Mouse (Mus musculus): ENCODE measurements around the gene Gm8332. TPM values are rescaled to one million over a fixed set of nuclear protein-coding genes. Genes with fewer than 3 reads are reported as not detected.
"Not testable (repeated sequence)": the region's sequence is repeated elsewhere in the genome, so short reads cannot be mapped to it uniquely, and the experiment has no call there.

Gm8332 gene
- not detected in 2 replicates for polyA plus RNA-seq (2014; fragmentation: Nextera tagmentation; extraction: Ambion mirVana)

DNA sequence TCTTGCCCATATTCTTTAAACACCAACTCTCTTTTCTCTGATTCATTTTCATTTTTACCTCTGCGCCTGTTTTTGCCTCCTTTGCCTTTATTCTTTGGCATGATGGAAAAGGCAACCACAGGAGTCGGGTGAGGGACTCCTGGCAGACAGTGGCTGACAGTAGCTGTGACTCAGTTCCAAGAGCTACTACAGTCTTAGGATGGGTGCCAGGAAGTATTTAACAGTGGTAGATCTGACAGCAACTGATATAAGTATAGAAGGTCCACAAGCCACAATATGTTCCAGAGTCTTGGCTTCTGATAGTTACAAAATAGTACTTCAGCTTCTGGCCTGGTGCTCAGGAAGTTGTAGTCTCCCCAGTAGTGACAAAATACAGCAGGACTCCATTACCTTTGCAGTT, at the start of gene Gm8332:
Gene Gm8332, minus strand, starts transcription at position 101 of the 400 bp plus-strand sequence.
- H3K4me3 ChIP-seq (ENCODE audit: control insufficient read depth in 1 of 2, insufficient read depth in 1 of 2, low read depth in 1 of 2, low read length in 2 of 2); H3K27ac ChIP-seq (replicated peaks in 1 of 2; ENCODE audit: control insufficient read depth in 1 of 2, insufficient read depth in 1 of 2, low read depth in 2 of 2, low read length in 2 of 2): not testable (repeated sequence)
- WGBS, result 57% methylated on average over 1 of the region's 2 CpGs

GRCm38 (mm10) chr12:88297171-88297570, 47.3 kb upstream of the Gm8332 start:
- not testable (repeated sequence) for H3K4me1 ChIP-seq (ENCODE audit: control insufficient read depth in 2 of 2, insufficient read depth in 2 of 2, low read length in 2 of 2); ATAC-seq (ENCODE audit: insufficient number of reproducible peaks, insufficient read depth, low FRiP score, low read depth); H3K9ac ChIP-seq (ENCODE audit: low read length); H3K4me3 ChIP-seq (ENCODE audit: control insufficient read depth in 1 of 2, insufficient read depth in 1 of 2, low read depth in 1 of 2, low read length in 2 of 2); H3K4me2 ChIP-seq (ENCODE audit: low read length); H3K36me3 ChIP-seq (ENCODE audit: control insufficient read depth, insufficient read depth, low read length); H3K9me3 ChIP-seq (ENCODE audit: control insufficient read depth, low read length); H3K27ac ChIP-seq (replicated peaks in 1 of 2; ENCODE audit: control insufficient read depth in 1 of 2, insufficient read depth in 1 of 2, low read depth in 2 of 2, low read length in 2 of 2); H3K27me3 ChIP-seq (ENCODE audit: control insufficient read depth, insufficient read depth, low read length)
- 50% methylated on average over 1 of the region's 2 CpGs for WGBS

More for the DNA sequence above, at the start of gene Gm8332:
- not testable (repeated sequence) for H3K9me3 ChIP-seq (ENCODE audit: control insufficient read depth, low read length); ATAC-seq (ENCODE audit: insufficient number of reproducible peaks, insufficient read depth, low FRiP score, low read depth); H3K27me3 ChIP-seq (ENCODE audit: control insufficient read depth, insufficient read depth, low read length); H3K36me3 ChIP-seq (ENCODE audit: control insufficient read depth, insufficient read depth, low read length); H3K4me2 ChIP-seq (ENCODE audit: low read length); H3K9ac ChIP-seq (ENCODE audit: low read length); H3K4me1 ChIP-seq (ENCODE audit: control insufficient read depth in 2 of 2, insufficient read depth in 2 of 2, low read length in 2 of 2)

DNA sequence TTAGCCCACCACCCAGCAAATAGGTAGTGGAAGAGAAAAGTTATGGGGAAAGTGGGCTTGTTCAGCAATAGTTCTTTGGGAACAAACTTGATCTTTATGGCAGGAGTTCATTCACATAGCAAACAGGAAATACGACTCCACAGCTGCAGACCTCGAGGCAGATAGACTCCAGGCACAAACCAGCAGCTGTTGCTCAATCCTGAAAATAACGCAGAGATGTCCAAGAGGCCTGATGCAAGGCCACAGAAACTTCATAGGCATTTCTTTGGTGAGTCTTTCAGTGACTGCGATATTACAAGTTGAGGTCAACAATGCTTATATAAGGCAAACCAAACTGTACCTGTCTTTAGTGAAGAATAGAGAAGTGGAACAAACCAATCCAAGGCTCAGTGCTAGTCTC, 43.2 kb upstream of the Gm8332 start:
- not testable (repeated sequence) for H3K4me2 ChIP-seq (ENCODE audit: low read length); H3K9ac ChIP-seq (ENCODE audit: low read length); H3K4me3 ChIP-seq (ENCODE audit: control insufficient read depth in 1 of 2, insufficient read depth in 1 of 2, low read depth in 1 of 2, low read length in 2 of 2); ATAC-seq (ENCODE audit: insufficient number of reproducible peaks, insufficient read depth, low FRiP score, low read depth); H3K27ac ChIP-seq (replicated peaks in 1 of 2; ENCODE audit: control insufficient read depth in 1 of 2, insufficient read depth in 1 of 2, low read depth in 2 of 2, low read length in 2 of 2); H3K9me3 ChIP-seq (ENCODE audit: control insufficient read depth, low read length); H3K4me1 ChIP-seq (ENCODE audit: control insufficient read depth in 2 of 2, insufficient read depth in 2 of 2, low read length in 2 of 2); H3K36me3 ChIP-seq (ENCODE audit: control insufficient read depth, insufficient read depth, low read length); H3K27me3 ChIP-seq (ENCODE audit: control insufficient read depth, insufficient read depth, low read length)
- WGBS, result 61% methylated on average over 4 of the region's 4 CpGs

- not testable (repeated sequence) for H3K27ac ChIP-seq (replicated peaks in 1 of 2; ENCODE audit: control insufficient read depth in 1 of 2, insufficient read depth in 1 of 2, low read depth in 2 of 2, low read length in 2 of 2); H3K9me3 ChIP-seq (ENCODE audit: control insufficient read depth, low read length); H3K36me3 ChIP-seq (ENCODE audit: control insufficient read depth, insufficient read depth, low read length); H3K27me3 ChIP-seq (ENCODE audit: control insufficient read depth, insufficient read depth, low read length); H3K4me2 ChIP-seq (ENCODE audit: low read length); H3K4me1 ChIP-seq (ENCODE audit: control insufficient read depth in 2 of 2, insufficient read depth in 2 of 2, low read length in 2 of 2); H3K9ac ChIP-seq (ENCODE audit: low read length); ATAC-seq (ENCODE audit: insufficient number of reproducible peaks, insufficient read depth, low FRiP score, low read depth); H3K4me3 ChIP-seq (ENCODE audit: control insufficient read depth in 1 of 2, insufficient read depth in 1 of 2, low read depth in 1 of 2, low read length in 2 of 2)
- 87% methylated on average over 4 of the region's 5 CpGs for WGBS
These were observed 35.3 kb upstream of the Gm8332 start for GRCm38 (mm10) chr12:88285224-88285623.

DNA sequence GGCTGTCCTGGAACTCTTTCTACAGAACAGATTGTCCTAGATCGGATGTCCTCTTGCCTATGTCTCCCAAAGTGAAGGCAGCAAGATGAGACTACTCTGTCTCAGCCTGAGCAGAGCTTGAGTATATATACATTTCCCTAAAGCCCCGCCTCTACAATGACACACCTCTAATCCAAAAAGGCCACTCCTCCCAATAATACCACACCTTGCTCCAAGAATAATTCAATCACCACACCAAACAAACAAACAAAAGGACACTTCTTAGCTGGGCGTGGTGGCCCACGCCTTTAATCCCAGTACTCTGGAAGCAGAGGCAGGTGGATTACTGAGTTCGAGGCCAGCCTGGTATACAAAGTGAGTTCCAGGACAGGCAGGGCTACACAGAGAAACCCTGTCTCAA, 24.5 kb upstream of the Gm8332 start, which contains the start of gene Gm5662:
Gene Gm5662, minus strand, starts transcription at position 101 of the 400 bp plus-strand sequence.
- not testable (repeated sequence) for H3K27ac ChIP-seq (replicated peaks in 1 of 2; ENCODE audit: control insufficient read depth in 1 of 2, insufficient read depth in 1 of 2, low read depth in 2 of 2, low read length in 2 of 2); H3K4me3 ChIP-seq (ENCODE audit: control insufficient read depth in 1 of 2, insufficient read depth in 1 of 2, low read depth in 1 of 2, low read length in 2 of 2); H3K36me3 ChIP-seq (ENCODE audit: control insufficient read depth, insufficient read depth, low read length); H3K27me3 ChIP-seq (ENCODE audit: control insufficient read depth, insufficient read depth, low read length); ATAC-seq (ENCODE audit: insufficient number of reproducible peaks, insufficient read depth, low FRiP score, low read depth); H3K9me3 ChIP-seq (ENCODE audit: control insufficient read depth, low read length); H3K9ac ChIP-seq (ENCODE audit: low read length); H3K4me2 ChIP-seq (ENCODE audit: low read length); H3K4me1 ChIP-seq (ENCODE audit: control insufficient read depth in 2 of 2, insufficient read depth in 2 of 2, low read length in 2 of 2)
- WGBS, result 69% methylated on average over 5 of the region's 5 CpGs

GRCm38 (mm10) chr12:88257241-88257640, 7.3 kb upstream of the Gm8332 start:
- no peak for ATAC-seq (ENCODE audit: insufficient number of reproducible peaks, insufficient read depth, low FRiP score, low read depth)
- H3K9ac ChIP-seq (ENCODE audit: low read length), result no peak overlapping the region
- no peaks in the 10 kb centered on the region for H3K36me3 ChIP-seq (ENCODE audit: control insufficient read depth, insufficient read depth, low read length)
- H3K9me3 ChIP-seq (ENCODE audit: control insufficient read depth, low read length), result 0 out of 2 replicates have a peak, but pooled peaks cover 4% of the 10 kb centered on the region
- no peaks in the 10 kb centered on the region for H3K4me1 ChIP-seq (ENCODE audit: control insufficient read depth in 2 of 2, insufficient read depth in 2 of 2, low read length in 2 of 2)
- H3K27ac ChIP-seq (replicated peaks in 1 of 2; ENCODE audit: control insufficient read depth in 1 of 2, insufficient read depth in 1 of 2, low read depth in 2 of 2, low read length in 2 of 2), result no peak overlapping the region
- H3K4me3 ChIP-seq (ENCODE audit: control insufficient read depth in 1 of 2, insufficient read depth in 1 of 2, low read depth in 1 of 2, low read length in 2 of 2), result no peak overlapping the region
- no peak overlapping the region for H3K4me2 ChIP-seq (ENCODE audit: low read length)
- H3K27me3 ChIP-seq (ENCODE audit: control insufficient read depth, insufficient read depth, low read length), result no peaks in the 10 kb centered on the region
- WGBS, result 54% methylated on average over 1 of the region's 1 CpGs

DNA sequence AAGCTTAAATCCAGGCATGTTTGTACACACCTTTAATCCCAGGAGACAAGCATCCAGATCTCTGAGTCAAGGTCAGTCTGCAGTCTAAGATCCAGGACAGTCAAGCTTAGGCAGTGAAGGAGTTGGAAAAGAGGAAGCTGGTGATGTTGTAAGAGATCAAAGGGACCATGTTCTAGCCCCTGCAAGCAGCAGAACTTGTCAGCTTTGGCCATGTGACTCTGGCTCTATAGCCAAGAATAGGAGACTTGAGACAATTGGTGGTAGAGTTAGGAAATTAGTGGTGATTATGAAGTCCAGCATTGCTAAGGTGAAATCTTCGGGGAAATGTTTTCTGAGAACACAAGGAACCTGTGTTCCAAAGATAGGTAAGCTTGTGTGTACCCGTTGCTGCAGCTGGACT, 6.0 kb upstream of the Gm8332 start:
- not testable (repeated sequence) for H3K27me3 ChIP-seq (ENCODE audit: control insufficient read depth, insufficient read depth, low read length); H3K4me1 ChIP-seq (ENCODE audit: control insufficient read depth in 2 of 2, insufficient read depth in 2 of 2, low read length in 2 of 2); H3K9ac ChIP-seq (ENCODE audit: low read length); H3K9me3 ChIP-seq (ENCODE audit: control insufficient read depth, low read length); H3K27ac ChIP-seq (replicated peaks in 1 of 2; ENCODE audit: control insufficient read depth in 1 of 2, insufficient read depth in 1 of 2, low read depth in 2 of 2, low read length in 2 of 2); H3K4me2 ChIP-seq (ENCODE audit: low read length); ATAC-seq (ENCODE audit: insufficient number of reproducible peaks, insufficient read depth, low FRiP score, low read depth); H3K4me3 ChIP-seq (ENCODE audit: control insufficient read depth in 1 of 2, insufficient read depth in 1 of 2, low read depth in 1 of 2, low read length in 2 of 2); H3K36me3 ChIP-seq (ENCODE audit: control insufficient read depth, insufficient read depth, low read length)
- 47% methylated on average over 2 of the region's 2 CpGs for WGBS

GRCm38 (mm10) chr12:88245786-88246185, 4.1 kb downstream of the Gm8332 start:
- not testable (repeated sequence) for H3K36me3 ChIP-seq (ENCODE audit: control insufficient read depth, insufficient read depth, low read length); H3K4me1 ChIP-seq (ENCODE audit: control insufficient read depth in 2 of 2, insufficient read depth in 2 of 2, low read length in 2 of 2); H3K9me3 ChIP-seq (ENCODE audit: control insufficient read depth, low read length); H3K27me3 ChIP-seq (ENCODE audit: control insufficient read depth, insufficient read depth, low read length); H3K4me3 ChIP-seq (ENCODE audit: control insufficient read depth in 1 of 2, insufficient read depth in 1 of 2, low read depth in 1 of 2, low read length in 2 of 2); H3K9ac ChIP-seq (ENCODE audit: low read length); H3K4me2 ChIP-seq (ENCODE audit: low read length); H3K27ac ChIP-seq (replicated peaks in 1 of 2; ENCODE audit: control insufficient read depth in 1 of 2, insufficient read depth in 1 of 2, low read depth in 2 of 2, low read length in 2 of 2); ATAC-seq (ENCODE audit: insufficient number of reproducible peaks, insufficient read depth, low FRiP score, low read depth)

Measured in heart, embryonic 14.5 days (tissue).